Mouse (Mus musculus) ES-E14 (cell line): ENCODE data around the gene Bmpr2. TPM values are rescaled to one million over a fixed set of nuclear protein-coding genes. Genes with fewer than 3 reads are reported as not detected.

Experiments used
- DNase-seq: peaks from one replicate; pipeline ENCODE4 v3.0.0-alpha.2; 2013; ENCODE audit warnings: low read depth, low spot score
- H3K27ac ChIP-seq: 2 replicates; pipeline ENCODE4 v1.5.1; 2012; ENCODE audit warnings: low read depth, mild to moderate bottlenecking, low read length, moderate library complexity, mixed read lengths; ENCODE audit not compliant: poor library complexity, insufficient read depth, severe bottlenecking
- H3K36me3 ChIP-seq: 2 replicates; pipeline ENCODE4 v1.6.1; 2012; ENCODE audit warnings: mild to moderate bottlenecking, low read length, moderate library complexity, mixed read lengths; ENCODE audit not compliant: control insufficient read depth, poor library complexity, insufficient read depth, severe bottlenecking
- H3K4me1 ChIP-seq, 2 experiments: fragments of 150-350 bp in 1 of 2; sonication (generic) in 1 of 2; 2 replicates each; pipeline ENCODE4 v1.6.1; 2012; ENCODE audit warnings: low read length in 2 of 2, mild to moderate bottlenecking in 1 of 2, mixed read lengths in 1 of 2; ENCODE audit not compliant: control insufficient read depth in 2 of 2, insufficient read depth in 2 of 2, poor library complexity in 1 of 2
- H3K4me3 ChIP-seq, 2 experiments: fragments of 150-350 bp in 1 of 2; sonication (generic) in 1 of 2; 2 replicates each; pipeline ENCODE4 v1.5.1; 2012; ENCODE audit warnings: low read length in 2 of 2, low read depth in 1 of 2, mild to moderate bottlenecking in 1 of 2, mixed read lengths in 1 of 2; ENCODE audit not compliant: insufficient read depth in 1 of 2, poor library complexity in 1 of 2, severe bottlenecking in 1 of 2
- H3K9ac ChIP-seq: 2 replicates; pipeline ENCODE4 v1.6.1; 2012; ENCODE audit warnings: low read depth, mild to moderate bottlenecking, low read length, mixed read lengths; ENCODE audit not compliant: poor library complexity, insufficient read depth, severe bottlenecking
- H3K9me3 ChIP-seq: fragments of 150-350 bp; sonication (generic); 2 replicates; pipeline ENCODE4 v1.6.1; 2012; ENCODE audit warnings: low read depth, mild to moderate bottlenecking, low read length; ENCODE audit not compliant: control insufficient read depth, insufficient read depth
- CHD2 ChIP-seq: IDR thresholded peaks from 2 replicates; pipeline ENCODE4 v1.6.1; 2014; ENCODE audit warnings: mild to moderate bottlenecking, low read depth, low read length, inconsistent platforms
- HCFC1 ChIP-seq: IDR thresholded peaks from 2 replicates; pipeline ENCODE4 v1.6.1; 2012; ENCODE audit warnings: low read length, inconsistent platforms, borderline replicate concordance; ENCODE audit not compliant: insufficient read depth
- MAFK ChIP-seq: IDR thresholded peaks from 2 replicates; pipeline ENCODE4 v1.6.1; 2014; ENCODE audit warnings: mild to moderate bottlenecking, low read depth, low read length, inconsistent platforms; ENCODE audit not compliant: insufficient read depth
- ZC3H11A ChIP-seq: IDR thresholded peaks from 2 replicates; pipeline ENCODE4 v1.6.1; 2012; ENCODE audit warnings: low read depth, mild to moderate bottlenecking, inconsistent platforms, low read length, borderline replicate concordance
- ZNF384 ChIP-seq: IDR thresholded peaks from 2 replicates; pipeline ENCODE4 v1.6.1; 2012; ENCODE audit warnings: low read depth, low read length, inconsistent platforms
- in situ Hi-C, 2 experiments: fragments of 600-800 bp; cut with MboI; formaldehyde crosslinking; loops; one replicate each; pipeline ENCODE4 v1.15.1; 2025; ENCODE audit warnings: low sequenced_read_pairs in 2 of 2, inconsistent platforms in 1 of 2; ENCODE audit not compliant: unreplicated experiment in 2 of 2
- total RNA-seq: library from RNA; depleted of rRNA; stranded (reverse); fragments of 300-350 nt; gene quantifications from 2 replicates; pipeline ENCODE4 v1.2.3, GENCODE M21; 2012

Bmpr2 gene
- total RNA-seq, 1 experiment, result 17.0 TPM

DNA sequence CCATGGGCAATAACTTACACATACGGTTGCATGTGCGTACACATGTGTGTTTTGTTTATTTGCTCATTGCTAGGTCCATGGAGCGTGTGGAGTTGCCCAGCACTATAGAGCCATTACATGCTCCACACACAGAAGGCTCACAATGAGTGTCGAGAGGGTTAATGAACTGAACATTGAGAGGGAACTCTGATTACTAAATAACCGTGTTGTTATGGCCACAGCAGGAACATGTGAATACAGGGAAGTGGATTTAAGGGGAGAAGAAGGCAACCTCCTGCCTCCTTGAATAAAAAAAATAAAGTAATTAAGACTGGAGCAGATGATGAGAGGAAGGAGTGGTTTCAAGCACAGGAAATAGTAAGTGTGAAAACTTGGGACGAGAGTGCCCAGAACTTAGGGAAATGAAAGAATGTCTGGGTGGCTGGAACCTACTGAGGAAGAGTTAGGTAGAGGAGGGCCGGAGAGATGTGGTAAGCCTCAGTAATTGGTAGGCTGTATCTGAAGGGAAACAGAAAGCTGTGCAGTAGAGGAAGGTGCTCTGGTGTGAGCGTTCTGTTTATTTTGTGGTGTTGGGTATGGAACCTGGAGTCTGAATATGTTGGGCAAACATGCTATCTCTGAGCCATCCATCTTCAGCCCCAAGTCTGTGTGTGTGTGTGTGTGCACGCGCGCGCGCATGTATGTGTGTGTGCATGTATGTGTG is 143.8 kb downstream of the Bmpr2 start:
- H3K9ac ChIP-seq, result no peak overlapping the region
- no peak overlapping the region for H3K27ac ChIP-seq
- H3K9me3 ChIP-seq, result no peaks in the 10 kb centered on the region
- no peak overlapping the region for H3K4me3 ChIP-seq
- no peaks in the 10 kb centered on the region for H3K36me3 ChIP-seq
- TF ChIP-seq ZC3H11A (no peak), MAFK (no peak), CHD2 (no peak), ZNF384 (no peak), HCFC1 (no peak)
- no peak for DNase-seq
- H3K4me1 ChIP-seq, result no peaks in the 10 kb centered on the region
- in situ Hi-C loops, result no loop called here

- TF ChIP-seq ZNF384 (no peak), CHD2 (no peak), ZC3H11A (no peak), MAFK (no peak), HCFC1 (no peak)
- H3K27ac ChIP-seq, result no peak overlapping the region
- DNase-seq, result no peak
- in situ Hi-C loops, result no loop called here
- H3K36me3 ChIP-seq, result no peaks in the 10 kb centered on the region
- H3K4me1 ChIP-seq, result no peaks in the 10 kb centered on the region
- H3K9me3 ChIP-seq, result no peaks in the 10 kb centered on the region
- no peak overlapping the region for H3K9ac ChIP-seq
- no peak overlapping the region for H3K4me3 ChIP-seq
Measured at GRCm38 (mm10) chr1:59907700-59908099, 144.5 kb downstream of the Bmpr2 start.

DNA sequence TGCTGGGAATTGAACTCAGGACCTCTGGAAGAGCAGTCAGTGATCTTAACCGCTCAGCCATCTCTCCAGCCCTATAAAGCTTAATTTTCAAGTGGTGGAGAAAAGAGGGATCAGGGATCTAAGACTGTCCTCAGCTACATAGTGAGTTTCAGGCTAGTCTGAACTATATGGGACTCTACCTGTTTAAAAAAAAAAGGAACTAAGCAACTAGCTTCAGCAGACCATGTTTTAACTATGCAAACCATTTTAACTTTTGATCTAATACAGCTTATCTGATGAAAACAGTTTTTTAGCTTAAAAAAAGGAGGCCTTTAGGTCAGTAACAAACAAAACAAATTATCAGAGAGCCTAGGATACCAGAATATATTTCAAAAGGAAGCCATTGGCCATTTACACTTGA is 147.7 kb downstream of the Bmpr2 start:
- no peak for DNase-seq
- no peaks in the 10 kb centered on the region for H3K36me3 ChIP-seq
- no peaks in the 10 kb centered on the region for H3K9me3 ChIP-seq
- in situ Hi-C loops, result no loop called here
- H3K9ac ChIP-seq, result no peak overlapping the region
- H3K4me1 ChIP-seq, result 0 out of 4 replicates have a peak, but pooled peaks cover 0 to 2% of the 10 kb centered on the region in 2 experiments
- H3K27ac ChIP-seq, result no peak overlapping the region
- no peak overlapping the region for H3K4me3 ChIP-seq
- TF ChIP-seq MAFK, result no peak
- TF ChIP-seq ZC3H11A, result no peak
- TF ChIP-seq ZNF384, result no peak
- TF ChIP-seq CHD2, result no peak
- no peak for TF ChIP-seq HCFC1

- H3K9ac ChIP-seq, result peak within 1 kb of the TSS; percentile 88
- H3K4me1 ChIP-seq, result 0 out of 4 replicates have a peak, but pooled peaks cover 0 to 2% of the 10 kb centered on the region in 2 experiments
- no peaks in the 10 kb centered on the region for H3K9me3 ChIP-seq
- peak within 1 kb of the TSS; percentile 74 to 96 for H3K4me3 ChIP-seq
- peak within 1 kb of the TSS; percentile 44 for H3K27ac ChIP-seq
- peak; percentile 98 for DNase-seq
- TF ChIP-seq ZC3H11A, result no peak
- 0 out of 2 replicates have a peak, but pooled peaks have one; percentile 38 for TF ChIP-seq CHD2
- no peaks in the 10 kb centered on the region for H3K36me3 ChIP-seq
- in situ Hi-C loops, result no loop called here
Measured at GRCm38 (mm10) chr1:59912413-59913157, 149.4 kb downstream of the Bmpr2 start, which contains the start of gene Fam117b. Gene Fam117b (plus strand): TSS chr1:59913006.
